Mouse (Mus musculus) ovary, adult 2 months (tissue): ENCODE data around the gene Prpf4b. TPM values are rescaled to one million over a fixed set of nuclear protein-coding genes. Genes with fewer than 3 reads are reported as not detected.

ENCODE experiments used
- polyA plus RNA-seq: library from polyadenylated mRNA; depleted of rRNA; stranded (reverse); fragments of >200 nt; gene quantifications from 2 replicates; pipeline ENCODE4 v1.2.3, GENCODE M21; 2012; rRNA removed

The Prpf4b gene
- 3.9 and 6.1 TPM in 2 replicates for polyA plus RNA-seq

GRCm38 (mm10) chr13:34875166-34875710, at the start of gene Prpf4b:
Gene Prpf4b, plus strand, starts transcription at chr13:34875302.

GRCm38 (mm10) chr13:34924210-34924609, 49.1 kb downstream of the Prpf4b start, which contains the start of the genes Fam217a and 4933417A18Rik:
Gene Fam217a, minus strand, starts transcription at chr13:34924310.
Gene 4933417A18Rik, plus strand, starts transcription at chr13:34924409.

Other genes with a start within 250 kb of the Prpf4b start
- 5.2 and 6.2 TPM in 2 replicates for gene Pxdc1, start 221.8 kb upstream of the Prpf4b start, polyA plus RNA-seq
- not detected in 2 replicates for gene Fam50b, start 140.5 kb upstream of the Prpf4b start, polyA plus RNA-seq
- gene Fam217a, start 49.0 kb downstream of the Prpf4b start, polyA plus RNA-seq: 0.24 and 1.0 TPM in 2 replicates
- gene 4933417A18Rik, start 49.1 kb downstream of the Prpf4b start, polyA plus RNA-seq: not detected in 2 replicates
- gene Eci3, start 88.5 kb downstream of the Prpf4b start, polyA plus RNA-seq: 0.15 and 0.23 TPM in 2 replicates
- 33.3 and 39.1 TPM in 2 replicates for gene Eci2, start 151.8 kb downstream of the Prpf4b start, polyA plus RNA-seq